Mouse (Mus musculus) Muller cell, postnatal 12 days (primary cell): ENCODE results near the gene Cxcr1.
A peak's percentile ranks its signal among the peaks of the same experiment; 100 is the strongest.

ENCODE experiments used
- DNase-seq: peaks from one replicate; pipeline ENCODE4 v3.0.0-alpha.2; 2015; ENCODE audit errors: inconsistent ontology term

Gene Cxcr1

DNA sequence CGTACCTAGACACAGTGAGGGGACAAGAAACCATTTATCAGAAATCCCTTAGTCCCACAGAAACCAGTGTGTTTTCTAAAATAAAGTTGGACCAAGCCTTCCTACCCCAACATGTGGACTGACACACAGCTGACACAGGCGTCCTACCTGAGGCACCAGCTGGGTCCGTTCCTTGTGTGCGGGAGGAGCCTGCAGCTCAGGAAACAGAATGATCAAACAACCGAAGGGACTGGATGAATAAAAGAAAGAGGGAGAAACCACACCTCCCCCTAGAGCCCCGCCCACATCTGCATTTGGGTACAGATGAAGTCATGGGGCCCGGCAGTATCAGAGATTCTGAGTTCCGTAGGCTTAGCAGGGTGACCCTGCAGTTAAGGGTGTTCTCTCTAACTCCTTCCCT lies at the start of gene Cxcr1:
Cxcr1 (minus strand) TSS at position 187 of the 400 bp plus-strand sequence.
- DNase-seq = no peak

DNA sequence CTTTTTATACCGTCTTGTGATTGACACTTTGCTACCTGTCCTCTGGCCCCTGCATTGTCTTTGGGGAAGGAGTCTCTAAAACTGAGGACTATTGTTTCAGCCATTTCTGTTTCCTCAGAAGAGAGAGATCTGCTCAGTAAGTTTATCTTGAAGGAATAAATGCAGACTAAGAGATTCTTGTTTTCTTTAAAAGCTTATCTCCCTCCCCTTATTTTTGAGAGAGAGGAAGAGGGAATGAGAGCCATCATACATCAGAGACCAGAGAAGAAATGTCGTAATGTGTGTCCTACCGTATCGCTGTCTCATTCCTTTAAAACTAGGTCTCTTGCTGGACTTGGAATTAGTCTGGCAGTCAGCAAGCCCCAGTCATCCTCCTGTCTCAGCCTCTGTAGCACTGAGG lies 46.4 kb upstream of the Cxcr1 start:
- no peak for DNase-seq

GRCm38 (mm10) chr1:74240311-74240710 lies 45.9 kb upstream of the Cxcr1 start:
- DNase-seq = peak; percentile 76

GRCm38 (mm10) chr1:74239618-74240017 lies 45.2 kb upstream of the Cxcr1 start:
- DNase-seq = no peak

GRCm38 (mm10) chr1:74239162-74239561 lies 44.7 kb upstream of the Cxcr1 start:
- no peak for DNase-seq

- no peak for DNase-seq
These were observed 43.7 kb upstream of the Cxcr1 start for GRCm38 (mm10) chr1:74238136-74238535.

- no peak for DNase-seq
These were observed 43.2 kb upstream of the Cxcr1 start for GRCm38 (mm10) chr1:74237671-74238070.

GRCm38 (mm10) chr1:74236590-74237317 lies 42.3 kb upstream of the Cxcr1 start:
- DNase-seq = no peak

GRCm38 (mm10) chr1:74235938-74236589 lies 41.6 kb upstream of the Cxcr1 start, which contains the start of gene Arpc2:
TSS of gene Arpc2 (plus strand) at chr1:74236084.
- peak; percentile 99 for DNase-seq

- no peak for DNase-seq
These were observed 36.6 kb upstream of the Cxcr1 start for GRCm38 (mm10) chr1:74230992-74231391.

- no peak for DNase-seq
These were observed 35.5 kb upstream of the Cxcr1 start for GRCm38 (mm10) chr1:74229942-74230341.

GRCm38 (mm10) chr1:74227317-74227716 lies 32.9 kb upstream of the Cxcr1 start:
- DNase-seq = no peak

GRCm38 (mm10) chr1:74219922-74220321 lies 25.5 kb upstream of the Cxcr1 start:
- DNase-seq = no peak

DNA sequence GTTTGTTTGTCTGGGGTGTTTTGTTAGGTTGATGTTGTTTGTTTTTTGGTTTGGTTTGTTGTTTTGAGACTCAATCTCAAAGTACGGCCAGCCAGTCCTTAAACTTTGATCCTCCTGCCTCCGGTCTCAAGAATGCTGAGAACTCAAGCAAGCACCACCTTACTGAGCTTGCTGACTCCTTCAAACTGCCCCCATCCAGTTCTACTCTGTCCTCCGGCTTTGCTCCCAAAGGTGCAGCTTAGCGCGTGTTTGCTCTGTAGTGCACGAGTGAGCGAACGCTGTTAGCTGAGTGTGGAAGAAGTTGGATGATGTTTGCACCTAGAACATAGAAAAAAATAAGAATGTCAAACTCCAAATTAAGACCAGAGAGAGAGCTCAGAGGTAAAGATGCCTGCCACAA lies 14.5 kb upstream of the Cxcr1 start:
- DNase-seq = no peak

DNA sequence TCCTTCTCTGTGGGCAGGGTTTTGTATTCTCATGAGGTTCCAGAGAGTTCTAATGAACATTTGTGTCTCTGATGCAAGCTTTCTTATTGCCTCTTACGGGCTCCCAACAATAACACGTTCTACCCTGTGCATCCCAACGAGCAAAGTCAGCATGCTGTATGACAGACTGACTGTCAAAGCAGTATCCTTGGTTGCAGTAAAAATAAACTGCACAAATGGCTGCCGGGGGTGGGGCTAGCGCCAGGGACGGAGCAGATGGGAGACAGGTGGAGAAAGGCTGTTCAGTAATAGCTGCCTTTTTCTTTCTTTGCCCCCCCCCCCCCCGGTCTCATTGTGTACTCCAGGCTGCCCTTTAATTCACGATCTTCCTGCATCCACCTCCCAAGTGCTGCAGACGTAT lies 13.5 kb upstream of the Cxcr1 start:
- no peak for DNase-seq

GRCm38 (mm10) chr1:74206642-74207041 lies 12.2 kb upstream of the Cxcr1 start:
- DNase-seq = no peak

GRCm38 (mm10) chr1:74205881-74206280 lies 11.4 kb upstream of the Cxcr1 start:
- peak; percentile 3 for DNase-seq

DNA sequence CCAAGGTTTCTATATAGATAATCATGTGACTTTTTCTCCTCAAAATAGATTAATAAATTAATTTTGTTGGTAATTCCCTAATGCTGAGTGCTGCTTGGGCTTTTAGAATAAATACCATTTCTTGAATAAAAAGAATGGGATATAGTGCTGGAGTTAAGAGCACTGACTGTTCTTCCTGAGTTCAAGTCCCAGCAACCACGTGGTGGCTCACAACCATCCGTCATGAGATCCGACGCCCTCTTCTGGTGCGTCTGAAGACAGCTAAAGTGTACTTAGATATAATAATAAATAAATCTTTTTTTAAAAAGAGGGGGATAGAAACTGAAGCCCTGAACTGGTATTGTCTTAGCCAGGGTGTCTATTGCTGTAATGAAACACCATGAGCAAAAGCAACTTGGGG lies 9.0 kb upstream of the Cxcr1 start:
- DNase-seq = no peak

GRCm38 (mm10) chr1:74201048-74201844 lies 6.8 kb upstream of the Cxcr1 start:
- no peak for DNase-seq

- DNase-seq = no peak
These were observed 4.6 kb upstream of the Cxcr1 start for GRCm38 (mm10) chr1:74199046-74199445.

GRCm38 (mm10) chr1:74197726-74198470 lies 3.5 kb upstream of the Cxcr1 start:
- no peak for DNase-seq
